Mouse (Mus musculus): ENCODE data around the gene Nlrp9c. TPM values are rescaled to one million over a fixed set of nuclear protein-coding genes. Genes with fewer than 3 reads are reported as not detected.

The Nlrp9c gene
- polyA plus RNA-seq (2014; fragmentation: Illumina TruSeq; extraction: RNeasy Lipid Tissue Mini Kit (QIAGEN cat#74804); ENCODE audit: low read depth, low replicate concordance) = not detected

GRCm38 (mm10) chr7:26403600-26403999, at the start of gene Nlrp9c:
Gene Nlrp9c (minus strand): TSS chr7:26403700.

GRCm38 (mm10) chr7:26434813-26435212, 31.3 kb upstream of the Nlrp9c start, which contains the start of gene Nlrp4a:
Gene Nlrp4a (plus strand): TSS chr7:26435113.

GRCm38 (mm10) chr7:26306926-26307325, 96.6 kb downstream of the Nlrp9c start, which contains the start of gene Cyp2a4:
Gene Cyp2a4 (plus strand): TSS chr7:26307169.

Other genes starting within 250 kb of the Nlrp9c start
- not detected for gene Cyp2b9, start 230.3 kb downstream of the Nlrp9c start, polyA plus RNA-seq (2014; fragmentation: Illumina TruSeq; extraction: RNeasy Lipid Tissue Mini Kit (QIAGEN cat#74804); ENCODE audit: low read depth, low replicate concordance)
- gene Vmn1r184, start 143.4 kb downstream of the Nlrp9c start, polyA plus RNA-seq (2014; fragmentation: Illumina TruSeq; extraction: RNeasy Lipid Tissue Mini Kit (QIAGEN cat#74804); ENCODE audit: low read depth, low replicate concordance) = not detected
- gene Cyp2a4, start 96.5 kb downstream of the Nlrp9c start, polyA plus RNA-seq (2014; fragmentation: Illumina TruSeq; extraction: RNeasy Lipid Tissue Mini Kit (QIAGEN cat#74804); ENCODE audit: low read depth, low replicate concordance) = not detected
- gene Nlrp4a, start 31.4 kb upstream of the Nlrp9c start, polyA plus RNA-seq (2014; fragmentation: Illumina TruSeq; extraction: RNeasy Lipid Tissue Mini Kit (QIAGEN cat#74804); ENCODE audit: low read depth, low replicate concordance) = not detected
- not detected for gene Nlrp9a, start 131.3 kb upstream of the Nlrp9c start, polyA plus RNA-seq (2014; fragmentation: Illumina TruSeq; extraction: RNeasy Lipid Tissue Mini Kit (QIAGEN cat#74804); ENCODE audit: low read depth, low replicate concordance)
- gene Vmn1r185, start 214.8 kb upstream of the Nlrp9c start, polyA plus RNA-seq (2014; fragmentation: Illumina TruSeq; extraction: RNeasy Lipid Tissue Mini Kit (QIAGEN cat#74804); ENCODE audit: low read depth, low replicate concordance) = not detected